Mouse (Mus musculus) megakaryocyte, embryonic 14.5 days (primary cell): Measurements from ENCODE around the gene Cela2a. TPM values are rescaled to one million over a fixed set of nuclear protein-coding genes. Genes with fewer than 3 reads are reported as not detected.

Source experiments
- H3K27me3 ChIP-seq: replicated peaks from 2 replicates; pipeline ENCODE3; 2012; ENCODE audit warnings: inconsistent platforms
- H3K36me3 ChIP-seq: replicated peaks from 2 replicates; pipeline ENCODE3; 2012; ENCODE audit warnings: low read length, inconsistent platforms, mixed read lengths
- H3K4me1 ChIP-seq: 2 replicates; pipeline ENCODE4 v1.6.1; 2012; ENCODE audit warnings: inconsistent platforms
- H3K4me3 ChIP-seq: replicated peaks from 2 replicates; pipeline ENCODE3; 2012; ENCODE audit warnings: moderate library complexity, mild to moderate bottlenecking, inconsistent platforms
- H3K9me3 ChIP-seq: 2 replicates; pipeline ENCODE4 v1.6.1; 2012; ENCODE audit warnings: inconsistent platforms
- FLI1 ChIP-seq: IDR thresholded peaks from 2 replicates; pipeline ENCODE4 v1.6.1; 2012; ENCODE audit warnings: low read length, inconsistent platforms, mixed read lengths
- GATA1 ChIP-seq: IDR thresholded peaks from 3 replicates; pipeline ENCODE4 v1.6.1; 2012; ENCODE audit warnings: mixed read lengths, low read length, inconsistent platforms, borderline replicate concordance
- polyA plus RNA-seq: library from polyadenylated mRNA; stranded (reverse); fragments of >175 nt; gene quantifications from 2 replicates; pipeline ENCODE4 v1.2.3, GENCODE M21; 2012; ENCODE audit warnings: low replicate concordance; ENCODE audit not compliant: insufficient read depth

Cela2a gene
- polyA plus RNA-seq, 1 experiment: not detected

DNA sequence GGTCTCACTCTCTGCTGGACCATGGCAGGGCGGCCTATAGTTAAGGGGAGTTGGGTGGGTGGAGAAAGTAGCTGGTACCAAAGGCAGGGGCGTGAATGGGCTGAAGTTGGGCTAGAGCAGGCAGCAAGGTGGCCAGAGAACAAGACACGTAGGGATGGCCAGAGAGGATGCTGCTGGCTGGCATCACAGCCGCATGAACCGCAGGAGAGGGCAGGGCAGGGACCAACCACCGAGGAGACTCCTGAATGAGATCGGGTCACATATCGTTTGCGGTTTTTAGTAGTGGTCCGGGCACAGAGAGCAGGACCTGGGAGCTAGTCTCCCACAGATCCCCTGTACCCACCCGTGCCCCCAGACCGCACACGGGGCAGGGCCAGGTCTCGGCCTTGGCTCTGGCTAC, 33.4 kb upstream of the Cela2a start:
- Histone ChIP-seq H3K4me1 (peaks cover 46% of the 10 kb centered on the region), H3K4me3 (no peak overlapping the region), H3K9me3 (no peaks in the 10 kb centered on the region), H3K36me3 (peaks cover 63% of the 10 kb centered on the region), H3K27me3 (peaks cover under 1% of the 10 kb centered on the region)
- no peak for TF ChIP-seq GATA1
- TF ChIP-seq FLI1: no peak

DNA sequence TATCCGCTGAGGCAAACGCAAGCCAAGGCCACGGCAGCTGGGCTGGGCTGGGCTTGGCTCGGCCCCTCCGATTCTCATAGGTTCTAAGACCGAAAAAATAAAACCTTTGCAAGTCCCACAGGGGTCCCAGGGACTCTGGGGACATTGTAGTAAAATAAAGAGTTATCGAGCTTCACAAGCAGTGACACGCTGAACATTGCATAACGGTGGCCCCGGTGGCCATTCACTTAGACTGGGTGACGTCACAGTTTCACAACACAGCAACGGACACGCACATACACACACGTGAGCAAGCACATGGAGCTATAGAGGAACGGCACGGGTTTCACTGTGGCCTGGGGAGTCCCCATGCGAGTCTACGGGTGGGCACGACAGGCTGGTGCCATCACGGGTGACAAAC, 32.5 kb upstream of the Cela2a start:
- H3K9me3 ChIP-seq: no peaks in the 10 kb centered on the region
- H3K27me3 ChIP-seq: peaks cover 2% of the 10 kb centered on the region
- TF ChIP-seq GATA1 (no peak), FLI1 (no peak)
- peaks cover 38% of the 10 kb centered on the region for H3K4me1 ChIP-seq
- no peak overlapping the region for H3K4me3 ChIP-seq
- peaks cover 54% of the 10 kb centered on the region for H3K36me3 ChIP-seq

DNA sequence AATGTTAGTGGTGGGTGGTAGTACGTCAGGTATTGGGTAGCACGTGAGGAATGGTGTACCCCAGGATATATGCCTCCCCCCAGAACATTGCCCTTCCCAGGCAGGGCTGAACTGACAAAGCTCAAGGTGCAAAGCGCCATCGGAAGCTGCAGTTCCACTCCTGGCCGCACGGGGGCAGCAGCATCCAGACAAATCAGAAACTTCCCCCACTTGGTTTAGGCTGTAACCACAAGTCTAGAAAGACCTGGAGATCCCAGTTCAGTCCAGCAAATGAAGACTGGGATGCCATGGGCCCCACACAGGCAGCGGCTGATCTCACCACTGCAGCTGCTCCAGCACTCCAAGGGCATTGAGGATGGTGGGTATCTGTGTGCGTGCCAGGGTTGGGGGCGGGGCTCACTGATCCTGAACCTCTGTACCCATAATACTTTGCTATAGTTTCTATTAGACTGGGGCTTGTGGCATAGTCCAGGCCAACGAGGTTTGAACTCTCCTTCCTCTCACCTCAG, 31.5 kb upstream of the Cela2a start:
- Histone ChIP-seq H3K27me3 (peaks cover 4% of the 10 kb centered on the region), H3K9me3 (no peaks in the 10 kb centered on the region), H3K36me3 (peaks cover 44% of the 10 kb centered on the region), H3K4me1 (peaks cover 27% of the 10 kb centered on the region), H3K4me3 (no peak overlapping the region)
- no peak for TF ChIP-seq GATA1
- no peak for TF ChIP-seq FLI1

DNA sequence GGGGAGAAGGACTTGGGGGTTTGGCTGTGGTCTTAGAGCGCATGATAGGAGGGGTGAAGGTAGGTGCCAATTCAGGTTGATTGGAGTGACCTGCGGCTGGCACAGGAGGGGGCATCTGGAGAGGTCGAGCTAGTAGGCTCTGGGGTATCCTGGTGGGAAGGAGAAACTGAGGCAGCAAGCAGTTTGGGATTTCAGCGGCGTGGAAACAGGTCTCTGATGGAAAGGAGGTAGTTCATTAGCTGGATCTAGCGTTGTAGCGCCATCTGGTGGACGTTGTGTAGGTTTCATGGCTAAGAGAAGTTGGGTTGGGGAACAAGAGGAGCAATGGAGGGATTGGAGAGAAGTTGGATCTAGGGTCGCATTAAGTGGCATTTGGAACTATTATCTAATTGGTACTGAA, 27.5 kb upstream of the Cela2a start:
- peaks cover 7% of the 10 kb centered on the region for H3K4me1 ChIP-seq
- H3K9me3 ChIP-seq: no peaks in the 10 kb centered on the region
- peaks cover 6% of the 10 kb centered on the region for H3K36me3 ChIP-seq
- peaks cover 6% of the 10 kb centered on the region for H3K27me3 ChIP-seq
- no peak overlapping the region for H3K4me3 ChIP-seq
- no peak for TF ChIP-seq GATA1

GRCm38 (mm10) chr4:141845999-141846398, 20.0 kb upstream of the Cela2a start, which contains the start of gene Ctrc:
Ctrc (minus strand) TSS chr4:141846359.
- peaks cover 3% of the 10 kb centered on the region; the same call in 1 of the 2 replicates for H3K4me1 ChIP-seq
- H3K4me3 ChIP-seq: no peak within 1 kb of the TSS
- H3K27me3 ChIP-seq: peaks cover 37% of the 10 kb centered on the region
- no peak for TF ChIP-seq FLI1
- TF ChIP-seq GATA1: no peak
- H3K36me3 ChIP-seq: no peaks in the 10 kb centered on the region
- no peaks in the 10 kb centered on the region for H3K9me3 ChIP-seq

- Histone ChIP-seq H3K36me3 (no peaks in the 10 kb centered on the region), H3K9me3 (0 out of 2 replicates have a peak, but pooled peaks cover 4% of the 10 kb centered on the region), H3K27me3 (peaks cover 28% of the 10 kb centered on the region), H3K4me3 (no peak overlapping the region), H3K4me1 (peaks cover 11% of the 10 kb centered on the region)
- TF ChIP-seq GATA1 (no peak), FLI1 (no peak)
Measured at GRCm38 (mm10) chr4:141834536-141835095, 8.7 kb upstream of the Cela2a start.

DNA sequence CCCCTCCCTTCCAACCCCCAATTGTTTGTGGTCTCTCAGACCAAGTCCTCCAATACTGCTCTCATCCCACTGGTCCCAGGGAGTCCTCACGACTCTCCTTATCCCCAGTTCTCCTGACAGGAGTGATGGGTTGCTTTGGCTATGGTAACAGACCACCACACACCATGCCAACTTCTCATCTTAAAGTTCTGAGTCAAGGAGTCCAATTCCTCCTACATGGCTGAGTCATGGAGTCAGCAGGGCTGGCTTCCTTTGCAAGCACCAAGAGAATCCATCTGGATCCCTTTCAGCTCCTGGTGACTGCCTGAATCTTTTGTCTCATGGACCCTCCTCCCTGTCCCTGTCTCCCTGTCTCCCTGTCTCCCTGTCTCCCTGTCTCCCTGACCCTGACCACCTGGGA, 8.0 kb upstream of the Cela2a start:
- Histone ChIP-seq H3K27me3 (peaks cover 24% of the 10 kb centered on the region), H3K9me3 (0 out of 2 replicates have a peak, but pooled peaks cover 4% of the 10 kb centered on the region)
- no peak for TF ChIP-seq FLI1
- no peak for TF ChIP-seq GATA1

GRCm38 (mm10) chr4:141831361-141831760, 5.4 kb upstream of the Cela2a start:
- peaks cover 11% of the 10 kb centered on the region for H3K4me1 ChIP-seq
- TF ChIP-seq GATA1 (no peak), FLI1 (no peak)
- no peak overlapping the region for H3K4me3 ChIP-seq
- H3K36me3 ChIP-seq: no peaks in the 10 kb centered on the region
- peaks cover 36% of the 10 kb centered on the region for H3K27me3 ChIP-seq
- 0 out of 2 replicates have a peak, but pooled peaks cover 4% of the 10 kb centered on the region for H3K9me3 ChIP-seq

More for the DNA sequence above, 8.0 kb upstream of the Cela2a start:
- H3K4me1 ChIP-seq: peaks cover 11% of the 10 kb centered on the region
- H3K4me3 ChIP-seq: no peak overlapping the region
- no peaks in the 10 kb centered on the region for H3K36me3 ChIP-seq

DNA sequence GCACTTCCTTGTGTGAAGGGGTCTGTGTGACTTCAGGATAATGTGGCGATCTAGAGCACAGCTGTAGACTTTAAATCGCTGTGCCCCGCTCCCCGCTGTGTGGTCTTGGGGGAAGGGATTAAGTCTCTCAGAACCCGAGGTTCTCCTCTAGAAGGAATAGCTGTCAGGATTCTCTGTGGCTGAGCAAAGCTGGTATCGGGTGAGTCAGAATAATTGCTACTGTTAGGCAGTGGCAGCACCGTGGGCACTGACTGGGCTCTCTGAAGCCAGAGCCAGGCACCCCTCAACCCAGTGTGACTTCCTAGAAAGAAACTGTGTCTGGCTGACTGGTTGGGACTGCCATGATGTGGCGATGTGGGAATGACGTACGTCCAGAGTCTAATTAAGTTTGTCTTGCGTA, 4.4 kb upstream of the Cela2a start:
- peaks cover 34% of the 10 kb centered on the region for H3K27me3 ChIP-seq
- 0 out of 2 replicates have a peak, but pooled peaks cover 4% of the 10 kb centered on the region for H3K9me3 ChIP-seq
- TF ChIP-seq FLI1 (no peak), GATA1 (no peak)
- peaks cover 11% of the 10 kb centered on the region for H3K4me1 ChIP-seq
- H3K36me3 ChIP-seq: no peaks in the 10 kb centered on the region
- H3K4me3 ChIP-seq: no peak overlapping the region

DNA sequence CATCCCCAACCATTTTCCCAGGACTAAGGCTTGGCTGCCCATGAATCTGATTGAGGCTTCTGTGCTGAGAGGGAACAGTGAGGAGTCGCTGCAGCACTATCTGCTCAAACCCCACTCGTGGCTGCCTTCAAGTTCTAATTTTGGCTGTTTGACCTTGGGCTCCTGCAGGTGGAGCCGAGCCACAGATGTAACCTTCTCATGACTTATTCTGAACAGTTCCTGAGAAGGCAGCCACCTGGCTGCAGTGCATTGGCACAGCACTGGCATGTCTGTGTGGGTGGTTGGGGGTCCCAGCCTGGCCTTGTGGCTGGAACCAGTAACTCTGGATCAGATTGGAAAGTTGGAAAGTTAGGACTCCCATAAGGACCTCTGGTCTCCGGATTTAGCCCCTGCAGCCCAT, 2.2 kb upstream of the Cela2a start:
- H3K4me3 ChIP-seq: no peak overlapping the region
- TF ChIP-seq FLI1 (no peak), GATA1 (no peak)
- H3K9me3 ChIP-seq: 0 out of 2 replicates have a peak, but pooled peaks cover 4% of the 10 kb centered on the region
- peaks cover 23% of the 10 kb centered on the region for H3K27me3 ChIP-seq
- H3K36me3 ChIP-seq: no peaks in the 10 kb centered on the region
- H3K4me1 ChIP-seq: peaks cover under 1% of the 10 kb centered on the region; the same call in 1 of the 2 replicates

DNA sequence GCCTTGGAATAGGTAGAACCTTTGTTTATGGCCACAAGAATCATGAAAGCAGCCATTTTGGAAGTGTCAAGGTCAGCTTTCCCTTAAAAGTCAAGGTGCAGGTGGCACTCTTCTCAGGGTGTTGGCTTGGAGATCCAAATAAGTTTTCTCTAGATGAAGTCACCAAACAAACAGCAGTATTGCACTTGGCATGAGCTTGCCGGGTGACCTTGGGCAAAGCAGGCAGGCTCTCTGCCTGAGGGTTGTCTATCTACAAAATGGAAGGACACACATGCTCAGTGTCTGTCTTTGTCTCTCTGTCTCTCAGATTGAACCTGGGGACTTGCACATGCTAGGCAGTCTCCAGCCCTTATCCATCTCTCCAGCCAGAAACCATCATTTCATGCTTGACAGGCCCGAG, 1.4 kb upstream of the Cela2a start:
- Histone ChIP-seq H3K4me3 (no peak overlapping the region), H3K9me3 (0 out of 2 replicates have a peak, but pooled peaks cover 2% of the 10 kb centered on the region), H3K36me3 (no peaks in the 10 kb centered on the region), H3K4me1 (peaks cover 7% of the 10 kb centered on the region; the same call in 1 of the 2 replicates), H3K27me3 (peaks cover 23% of the 10 kb centered on the region)
- TF ChIP-seq GATA1 (no peak), FLI1 (no peak)
